In genomic region chr2:131189521-131190309, GRCm38 (mm10) we compare ENCODE assay signal across 8 mouse cellular contexts. TPM values are rescaled to one million over a fixed set of nuclear protein-coding genes. Genes with fewer than 3 reads are reported as not detected.
DNase-seq lines count a peak whose midpoint lies in the region; ATAC-seq and TF ChIP-seq lines count a peak whose summit lies in the region.

No protein-coding gene starts in this region.

- peaks cover 23% of the 10 kb centered on the region for H3K36me3 ChIP-seq in thymus, adult 2 months (ENCODE audit: control insufficient read depth, insufficient read depth, low read length)
- peaks cover 16% of the 10 kb centered on the region; the same call in 1 of the 2 replicates for H3K36me3 ChIP-seq in forebrain, embryonic 15.5 days
- H3K36me3 ChIP-seq in lung, embryonic 16.5 days (ENCODE audit: control insufficient read depth, insufficient read depth, low read length), result peaks cover 24% of the 10 kb centered on the region
- H3K36me3 ChIP-seq in stomach, embryonic 16.5 days (ENCODE audit: control insufficient read depth, insufficient read depth, low read length), result peaks cover 21% of the 10 kb centered on the region

- no peaks in the 10 kb centered on the region for H3K27me3 ChIP-seq in thymus, adult 2 months (ENCODE audit: control insufficient read depth, insufficient read depth, low read length)
- H3K27me3 ChIP-seq in forebrain, embryonic 15.5 days, result no peaks in the 10 kb centered on the region
- H3K27me3 ChIP-seq in lung, embryonic 16.5 days (ENCODE audit: control insufficient read depth, insufficient read depth, low read depth, low read length), result no peaks in the 10 kb centered on the region; the same call in 1 of the 2 replicates
- no peaks in the 10 kb centered on the region for H3K27me3 ChIP-seq in stomach, embryonic 16.5 days (ENCODE audit: control insufficient read depth, insufficient read depth, low read length)

- WGBS in thymus, adult 2 months, result 48% methylated on average over 5 of the region's 5 CpGs
- WGBS in forebrain, embryonic 15.5 days, result 33% methylated on average over 5 of the region's 5 CpGs
- WGBS in lung, embryonic 16.5 days, result 44% methylated on average over 5 of the region's 5 CpGs
- WGBS in stomach, embryonic 16.5 days, result 40% methylated on average over 5 of the region's 5 CpGs

- no peak for TF ChIP-seq POLR2A in thymus, adult 2 months (IDR thresholded peaks at IDR 0.05; ENCODE audit: control insufficient read depth, extremely low read depth, insufficient read depth, low read length, poor library complexity)

- no peak overlapping the region for H3K4me2 ChIP-seq in forebrain, embryonic 15.5 days (replicated peaks)
- no peak overlapping the region for H3K4me2 ChIP-seq in lung, embryonic 16.5 days (ENCODE audit: low read depth, low read length)
- H3K4me2 ChIP-seq in stomach, embryonic 16.5 days (ENCODE audit: low read depth, low read length), result peak overlapping the region; percentile 10; the same call in 1 of the 2 replicates

- H3K9me3 ChIP-seq in forebrain, embryonic 15.5 days, result no peaks in the 10 kb centered on the region
- H3K9me3 ChIP-seq in lung, embryonic 16.5 days (ENCODE audit: control insufficient read depth, low read length), result no peaks in the 10 kb centered on the region
- H3K9me3 ChIP-seq in stomach, embryonic 16.5 days (replicated peaks; ENCODE audit: control insufficient read depth, low read length), result no peaks in the 10 kb centered on the region

- H3K9ac ChIP-seq in forebrain, embryonic 15.5 days (replicated peaks), result no peak overlapping the region
- H3K9ac ChIP-seq in lung, embryonic 16.5 days (ENCODE audit: low read length), result no peak overlapping the region
- no peak overlapping the region for H3K9ac ChIP-seq in stomach, embryonic 16.5 days (ENCODE audit: low read length)

- peaks cover 37% of the 10 kb centered on the region for H3K4me1 ChIP-seq in thymus, adult 2 months (replicated peaks; ENCODE audit: control insufficient read depth, insufficient read depth, low read length)
- peaks cover 35% of the 10 kb centered on the region for H3K4me1 ChIP-seq in forebrain, embryonic 15.5 days
- H3K4me1 ChIP-seq in lung, embryonic 16.5 days (replicated peaks; ENCODE audit: control insufficient read depth, insufficient read depth, low read length), result peaks cover 24% of the 10 kb centered on the region
- peaks cover 31% of the 10 kb centered on the region for H3K4me1 ChIP-seq in stomach, embryonic 16.5 days (ENCODE audit: control insufficient read depth, insufficient read depth, low read length)

- H3K4me3 ChIP-seq in thymus, adult 2 months (ENCODE audit: control insufficient read depth, insufficient read depth, low read length), result no peak overlapping the region
- H3K4me3 ChIP-seq in forebrain, embryonic 15.5 days, result no peak overlapping the region
- no peak overlapping the region for H3K4me3 ChIP-seq in lung, embryonic 16.5 days (ENCODE audit: low read length)
- H3K4me3 ChIP-seq in stomach, embryonic 16.5 days (replicated peaks; ENCODE audit: low read length), result no peak overlapping the region

- peak; percentile 20 for DNase-seq in thymus, adult 2 months
- no peak for DNase-seq in thymus, postnatal 25 days
- DNase-seq in yolk sac, embryonic 10.5 days (ENCODE audit: low spot score), result no peak
- no peak for DNase-seq in cerebellum, postnatal 36 days

- ATAC-seq in forebrain, embryonic 15.5 days (replicated peaks), result no peak
- ATAC-seq in lung, embryonic 16.5 days (ENCODE audit: low read depth), result no peak
- no peak for ATAC-seq in stomach, embryonic 16.5 days (ENCODE audit: insufficient read depth, low FRiP score)
- no peak for ATAC-seq in frontal cortex, adult (ENCODE audit: low TSS enrichment)

- no peak for TF ChIP-seq CTCF in thymus, adult 2 months (IDR thresholded peaks at IDR 0.05; ENCODE audit: borderline replicate concordance, control insufficient read depth, extremely low read depth, insufficient read depth, low read length, poor library complexity)

- H3K27ac ChIP-seq in thymus, adult 2 months (ENCODE audit: control insufficient read depth, insufficient read depth, low read length), result peak overlapping the region; percentile 81
- peak overlapping the region; percentile 69; the same call in 1 of the 2 replicates for H3K27ac ChIP-seq in forebrain, embryonic 15.5 days (replicated peaks)
- H3K27ac ChIP-seq in lung, embryonic 16.5 days (ENCODE audit: low read length), result peak overlapping the region; percentile 51
- peak overlapping the region; percentile 16; the same call in 1 of the 2 replicates for H3K27ac ChIP-seq in stomach, embryonic 16.5 days (ENCODE audit: low read length)

RNA-seq across cellular contexts. Expression of gene Spef1, which starts 2.6 kb away (rescaled TPM):
- 8.3 and 8.7 TPM in 2 replicates for polyA plus RNA-seq in thymus, adult 2 months (2012; rRNA removed)
- polyA plus RNA-seq in forebrain, embryonic 15.5 days (2015; fragmentation: Nextera tagmentation; extraction: Ambion mirVana), result 13.0 and 13.2 TPM in 2 replicates
- 6.5 and 8.8 TPM in 2 replicates for polyA plus RNA-seq in lung, embryonic 16.5 days (2015; fragmentation: Nextera tagmentation; extraction: Ambion mirVana)
- 3.6 and 4.8 TPM in 2 replicates for polyA plus RNA-seq in stomach, embryonic 16.5 days (2015; fragmentation: Nextera tagmentation; extraction: Ambion mirVana)

RNA-seq across cellular contexts. Expression of gene Cdc25b, which starts 3.0 kb away (rescaled TPM):
- polyA plus RNA-seq in thymus, adult 2 months (2012; rRNA removed), result 121 and 150 TPM in 2 replicates
- polyA plus RNA-seq in forebrain, embryonic 15.5 days (2015; fragmentation: Nextera tagmentation; extraction: Ambion mirVana), result 36.4 and 37.9 TPM in 2 replicates
- polyA plus RNA-seq in lung, embryonic 16.5 days (2015; fragmentation: Nextera tagmentation; extraction: Ambion mirVana), result 61.0 TPM in 2 replicates
- polyA plus RNA-seq in stomach, embryonic 16.5 days (2015; fragmentation: Nextera tagmentation; extraction: Ambion mirVana), result 72.3 and 72.8 TPM in 2 replicates

RNA-seq across cellular contexts. Expression of gene Cenpb, which starts 9.8 kb away (rescaled TPM):
- 45.6 and 52.5 TPM in 2 replicates for polyA plus RNA-seq in thymus, adult 2 months (2012; rRNA removed)
- polyA plus RNA-seq in forebrain, embryonic 15.5 days (2015; fragmentation: Nextera tagmentation; extraction: Ambion mirVana), result 18.8 and 19.7 TPM in 2 replicates
- 8.4 and 9.5 TPM in 2 replicates for polyA plus RNA-seq in lung, embryonic 16.5 days (2015; fragmentation: Nextera tagmentation; extraction: Ambion mirVana)
- polyA plus RNA-seq in stomach, embryonic 16.5 days (2015; fragmentation: Nextera tagmentation; extraction: Ambion mirVana), result 9.2 and 10.4 TPM in 2 replicates

RNA-seq across cellular contexts. Expression of gene Ap5s1, which starts 17.2 kb away (rescaled TPM):
- polyA plus RNA-seq in thymus, adult 2 months (2012; rRNA removed), result 45.7 and 52.7 TPM in 2 replicates
- polyA plus RNA-seq in forebrain, embryonic 15.5 days (2015; fragmentation: Nextera tagmentation; extraction: Ambion mirVana), result 36.5 and 37.0 TPM in 2 replicates
- 29.0 and 29.7 TPM in 2 replicates for polyA plus RNA-seq in lung, embryonic 16.5 days (2015; fragmentation: Nextera tagmentation; extraction: Ambion mirVana)
- polyA plus RNA-seq in stomach, embryonic 16.5 days (2015; fragmentation: Nextera tagmentation; extraction: Ambion mirVana), result 25.7 and 26.4 TPM in 2 replicates

RNA-seq across cellular contexts. Expression of gene 1700037H04Rik, which starts 29.8 kb away (rescaled TPM):
- polyA plus RNA-seq in thymus, adult 2 months (2012; rRNA removed), result 108 and 135 TPM in 2 replicates
- 88.7 and 95.4 TPM in 2 replicates for polyA plus RNA-seq in forebrain, embryonic 15.5 days (2015; fragmentation: Nextera tagmentation; extraction: Ambion mirVana)
- polyA plus RNA-seq in lung, embryonic 16.5 days (2015; fragmentation: Nextera tagmentation; extraction: Ambion mirVana), result 57.9 and 63.5 TPM in 2 replicates
- polyA plus RNA-seq in stomach, embryonic 16.5 days (2015; fragmentation: Nextera tagmentation; extraction: Ambion mirVana), result 73.0 and 78.4 TPM in 2 replicates

Comparison
In these comparisons a context has a peak if more than half of its experiments do, and no peak if none do; other contexts are left out.
1. H3K27ac ChIP-seq: peak in every context shown above with its lines; median percentile 81 in thymus, adult 2 months; 69 in forebrain, embryonic 15.5 days; 51 in lung, embryonic 16.5 days; 16 in stomach, embryonic 16.5 days.